Mouse (Mus musculus): ENCODE measurements around the gene Pskh1.

- no peak for TF ChIP-seq CTCF (IDR thresholded peaks at IDR 0.05; ENCODE audit: extremely low read depth, insufficient read depth, insufficient read length, insufficient replicate concordance)
- TF ChIP-seq POLR2A (IDR thresholded peaks at IDR 0.05; ENCODE audit: low read depth, low read length): no peak
Measured at GRCm38 (mm10) chr8:105861951-105862350, 38.3 kb upstream of the Pskh1 start.
